ENCODE assay signal across 9 mouse cellular contexts in the genomic region with DNA sequence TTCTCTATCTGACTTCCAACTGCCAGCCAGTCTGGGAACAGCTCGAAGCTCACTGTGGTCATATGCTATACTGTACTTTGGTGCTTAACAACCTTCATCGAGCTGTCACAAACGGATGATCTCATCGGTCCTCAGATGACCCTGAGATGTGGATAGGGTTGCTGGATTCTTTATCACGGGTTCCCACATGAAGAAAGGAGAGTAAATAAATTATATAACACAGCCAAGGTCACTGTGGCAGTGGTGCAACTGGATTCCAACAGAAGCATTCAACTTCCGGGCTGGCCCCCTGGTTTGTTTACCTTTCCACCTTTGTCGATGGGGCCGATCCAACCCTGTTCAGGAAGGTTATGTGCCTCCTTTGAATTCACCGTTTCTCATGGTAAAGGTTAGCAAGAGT.
DNase-seq lines count a peak whose midpoint lies in the region; ATAC-seq and TF ChIP-seq lines count a peak whose summit lies in the region.
"Had no signal": no experiment of that assay in that cellular context is flagged by ENCODE, and none has a peak within 500 bp of the region (broad histone marks: within the 10 kb centered on the region; RNA-seq: fewer than 3 reads in every experiment).

No protein-coding gene starts in this region.

- no peak overlapping the region for H3K4me3 ChIP-seq in heart, embryonic 15.5 days
- no peak overlapping the region for H3K4me3 ChIP-seq in stomach, embryonic 16.5 days (replicated peaks; ENCODE audit: low read length)
- no peak overlapping the region for H3K4me3 ChIP-seq in hindbrain, postnatal 0 days (ENCODE audit: low read length)
- H3K4me3 ChIP-seq: megakaryocyte, embryonic 14.5 days had no signal

- H3K4me1 ChIP-seq in heart, embryonic 15.5 days (replicated peaks), result peaks cover 19% of the 10 kb centered on the region
- H3K4me1 ChIP-seq in stomach, embryonic 16.5 days (ENCODE audit: control insufficient read depth, insufficient read depth, low read length), result peaks cover 4% of the 10 kb centered on the region
- no peaks in the 10 kb centered on the region for H3K4me1 ChIP-seq in hindbrain, postnatal 0 days (ENCODE audit: insufficient read depth, low read length)
- H3K4me1 ChIP-seq: megakaryocyte, embryonic 14.5 days had no signal

- no peak for ATAC-seq in heart, embryonic 15.5 days (replicated peaks; ENCODE audit: insufficient number of reproducible peaks, insufficient read depth, low FRiP score, low read depth)
- ATAC-seq in stomach, embryonic 16.5 days (ENCODE audit: insufficient read depth, low FRiP score), result peak; percentile 87
- no peak for ATAC-seq in CD4-positive, CD25-positive, alpha-beta regulatory T cell, adult 4 months
- no peak for ATAC-seq in hindbrain, postnatal 0 days

- H3K36me3 ChIP-seq in heart, embryonic 15.5 days, result no peaks in the 10 kb centered on the region
- no peaks in the 10 kb centered on the region for H3K36me3 ChIP-seq in stomach, embryonic 16.5 days (ENCODE audit: control insufficient read depth, insufficient read depth, low read length)
- no peaks in the 10 kb centered on the region for H3K36me3 ChIP-seq in hindbrain, postnatal 0 days (ENCODE audit: insufficient read depth, low read length)

- TF ChIP-seq CTCF in hindbrain, postnatal 0 days (IDR thresholded peaks at IDR 0.05; ENCODE audit: low read depth), result no peak

- peak overlapping the region; percentile 38; the same call in 1 of the 2 replicates for H3K27ac ChIP-seq in heart, embryonic 15.5 days
- no peak overlapping the region for H3K27ac ChIP-seq in stomach, embryonic 16.5 days (ENCODE audit: low read length)
- no peak overlapping the region for H3K27ac ChIP-seq in hindbrain, postnatal 0 days

- WGBS in heart, embryonic 15.5 days, result 29% methylated on average over 9 of the region's 9 CpGs
- WGBS in stomach, embryonic 16.5 days, result 19% methylated on average over 9 of the region's 9 CpGs
- 76% methylated on average over 9 of the region's 9 CpGs for WGBS in hindbrain, postnatal 0 days

- no peak overlapping the region for H3K4me2 ChIP-seq in heart, embryonic 15.5 days
- H3K4me2 ChIP-seq in stomach, embryonic 16.5 days (ENCODE audit: low read depth, low read length), result no peak overlapping the region
- H3K4me2 ChIP-seq in hindbrain, postnatal 0 days (ENCODE audit: low read depth, low read length), result no peak overlapping the region

- H3K9me3 ChIP-seq in heart, embryonic 15.5 days (replicated peaks), result no peaks in the 10 kb centered on the region
- H3K9me3 ChIP-seq in stomach, embryonic 16.5 days (replicated peaks; ENCODE audit: control insufficient read depth, low read length), result no peaks in the 10 kb centered on the region
- no peaks in the 10 kb centered on the region for H3K9me3 ChIP-seq in hindbrain, postnatal 0 days (ENCODE audit: low read length)
- H3K9me3 ChIP-seq: megakaryocyte, embryonic 14.5 days had no signal

- DNase-seq in ovary, adult 18-20 months (ENCODE audit: low spot score), result peak; percentile 5
- no peak for DNase-seq in ovary, postnatal 14 days (ENCODE audit: low spot score)
- DNase-seq in kidney, postnatal 36 days, result peak; percentile 52 to 66
- DNase-seq in cerebellum, postnatal 25 days, result no peak
- no peak for DNase-seq in hindbrain, postnatal 0 days (ENCODE audit: low spot score)

- H3K9ac ChIP-seq in heart, embryonic 15.5 days, result no peak overlapping the region
- no peak overlapping the region for H3K9ac ChIP-seq in stomach, embryonic 16.5 days (ENCODE audit: low read length)
- no peak overlapping the region for H3K9ac ChIP-seq in hindbrain, postnatal 0 days (replicated peaks; ENCODE audit: low read length)

- H3K27me3 ChIP-seq in heart, embryonic 15.5 days, result no peaks in the 10 kb centered on the region
- H3K27me3 ChIP-seq in stomach, embryonic 16.5 days (ENCODE audit: control insufficient read depth, insufficient read depth, low read length), result no peaks in the 10 kb centered on the region
- H3K27me3 ChIP-seq in hindbrain, postnatal 0 days (ENCODE audit: insufficient read depth, low read length), result no peaks in the 10 kb centered on the region
- H3K27me3 ChIP-seq: megakaryocyte, embryonic 14.5 days had no signal

Comparison
In these comparisons a context has a peak if more than half of its experiments do, and no peak if none do; other contexts are left out.
1. DNase-seq: peak in ovary, adult 18-20 months (single experiment) and kidney, postnatal 36 days (2 of 2); none in ovary, postnatal 14 days (single experiment), cerebellum, postnatal 25 days (0 of 2) and hindbrain, postnatal 0 days (single experiment).